ENCODE assay signal across 14 mouse cellular contexts in genomic region chr11:62668986-62669385, GRCm38 (mm10).
"Had no signal": no experiment of that assay in that cellular context is flagged by ENCODE, and none has a peak within 500 bp of the region (broad histone marks: within the 10 kb centered on the region; RNA-seq: fewer than 3 reads in every experiment).

No protein-coding gene starts in this region.

- H3K4me3 ChIP-seq: midbrain, embryonic 10.5 days; midbrain, embryonic 13.5 days; neural tube, embryonic 12.5 days; stomach, embryonic 15.5 days had no signal

- H3K9me3 ChIP-seq: midbrain, embryonic 10.5 days; midbrain, embryonic 13.5 days; neural tube, embryonic 12.5 days; stomach, embryonic 15.5 days had no signal

- H3K27me3 ChIP-seq: midbrain, embryonic 13.5 days; neural tube, embryonic 12.5 days; stomach, embryonic 15.5 days had no signal

- H3K27ac ChIP-seq: liver, embryonic 14.5 days; midbrain, embryonic 10.5 days; midbrain, embryonic 13.5 days; neural tube, embryonic 12.5 days; stomach, embryonic 15.5 days; stomach, postnatal 0 days had no signal

- H3K4me1 ChIP-seq: stomach, embryonic 15.5 days had no signal

- DNase-seq: lung, adult 18-20 months; lung, embryonic 14.5 days; lung, postnatal 4 days; right cerebral cortex, postnatal 4 days; spleen, adult 18-20 months; thymus, adult 2 months; thymus, postnatal 25 days; thymus, postnatal 4 days had no signal
